Mouse (Mus musculus) kidney, adult 2 months (tissue): ENCODE measurements around the gene Trim30b.
"Not testable (repeated sequence)": the region's sequence is repeated elsewhere in the genome, so short reads cannot be mapped to it uniquely, and the experiment has no call there.

Source experiments
- CTCF ChIP-seq: fragments of 200-500 bp; conservative IDR thresholded peaks from 2 replicates; pipeline ENCODE4 v1.5.1; 2011; ENCODE audit warnings: low read depth, mild to moderate bottlenecking, control low read depth, low read length, moderate library complexity, mixed read lengths; ENCODE audit not compliant: insufficient read depth, insufficient read length
- POLR2A ChIP-seq: fragments of 200-500 bp; IDR thresholded peaks from one replicate; pipeline ENCODE4 v1.6.1; 2011; ENCODE audit warnings: low read depth, low read length, control low read depth

- TF ChIP-seq POLR2A, CTCF: not testable (repeated sequence)
These were observed 54.2 kb downstream of the Trim30b start, which contains the start of gene Trim12a for GRCm38 (mm10) chr7:104315369-104316080.
